Mouse (Mus musculus) ES-Bruce4 (cell line): ENCODE measurements around the gene Nelfb.

Experiments
- CTCF ChIP-seq: IDR thresholded peaks from one replicate; pipeline ENCODE4 v1.8.1; 2011; ENCODE audit warnings: low read depth, low read length
- EP300 ChIP-seq: IDR thresholded peaks from 2 replicates; pipeline ENCODE4 v1.6.1; 2011; ENCODE audit warnings: low read depth, low read length; ENCODE audit not compliant: insufficient read depth
- POLR2A ChIP-seq: IDR thresholded peaks from one replicate; pipeline ENCODE4 v1.8.1; 2011; ENCODE audit warnings: low read length; ENCODE audit not compliant: insufficient read depth

GRCm38 (mm10) chr2:25218445-25218844, 7.2 kb upstream of the Nelfb start, which contains the start of gene Fam166a:
- TF ChIP-seq CTCF (no peak), EP300 (no peak), POLR2A (no peak)
